Mouse (Mus musculus): ENCODE results near the gene Ctsw.

DNA sequence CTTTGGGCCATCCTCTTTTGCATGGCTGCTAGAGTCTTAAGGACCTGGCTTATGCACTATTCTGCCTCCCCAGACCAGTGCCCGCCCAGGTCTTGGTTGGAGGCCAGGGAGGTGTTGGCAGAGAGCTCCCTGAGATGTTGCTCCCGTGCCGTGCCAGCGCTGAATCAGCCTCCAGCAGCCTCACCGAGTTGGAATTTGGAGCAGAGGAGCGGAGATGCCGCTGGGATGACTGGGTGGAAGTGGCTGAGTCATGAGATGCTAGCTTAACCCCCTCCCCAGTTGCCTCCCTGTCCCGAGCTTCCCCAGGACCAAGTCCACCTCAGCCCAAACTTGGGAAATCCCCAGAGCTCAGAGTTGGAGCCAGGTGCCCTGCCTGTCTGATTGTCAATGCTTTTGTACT lies 38.5 kb downstream of the Ctsw start:
- TF ChIP-seq CTCF (IDR thresholded peaks at IDR 0.05; ENCODE audit: low read depth, low read length) = no peak
- TF ChIP-seq POLR2A (IDR thresholded peaks at IDR 0.05; ENCODE audit: insufficient read depth, low read length) = no peak
- TF ChIP-seq EP300 (IDR thresholded peaks at IDR 0.05; ENCODE audit: insufficient read depth, low read depth, low read length) = no peak

Data from ES-Bruce4 (cell line).